Mouse (Mus musculus) B cell, adult 2 months (primary cell): ENCODE data around the gene Tmem163.

Source experiments
- DNase-seq, 2 experiments: peaks; one replicate each; pipeline ENCODE4 v3.0.0; 2022

Gene Tmem163

GRCm38 (mm10) chr1:127679498-127680133, at the start of gene Tmem163:
Gene Tmem163, minus strand, starts transcription at chr1:127679548.
- peak; percentile 81 to 84 for DNase-seq

- no peak for DNase-seq
Observed at GRCm38 (mm10) chr1:127729096-127729495, 49.7 kb upstream of the Tmem163 start, which contains the start of gene Acmsd. Gene Acmsd, plus strand, starts transcription at chr1:127729413.

- DNase-seq: no peak
Observed at GRCm38 (mm10) chr1:127723596-127723995, 44.2 kb upstream of the Tmem163 start.

GRCm38 (mm10) chr1:127718290-127718689, 38.9 kb upstream of the Tmem163 start:
- no peak for DNase-seq

GRCm38 (mm10) chr1:127716441-127716840, 37.1 kb upstream of the Tmem163 start:
- no peak for DNase-seq

- DNase-seq: no peak
Observed at GRCm38 (mm10) chr1:127706269-127706668, 26.9 kb upstream of the Tmem163 start.

- DNase-seq: no peak
Observed at GRCm38 (mm10) chr1:127702187-127702586, 22.8 kb upstream of the Tmem163 start.

GRCm38 (mm10) chr1:127696533-127696932, 17.2 kb upstream of the Tmem163 start:
- DNase-seq: peak; percentile 12 to 16

GRCm38 (mm10) chr1:127677661-127678580, 1.4 kb downstream of the Tmem163 start:
- peak; percentile 79 to 80 for DNase-seq

GRCm38 (mm10) chr1:127677131-127677631, 2.2 kb downstream of the Tmem163 start:
- DNase-seq: peak in 1 of 2 experiments; percentile 56

- peak in 1 of 2 experiments; percentile 10 for DNase-seq
Observed at GRCm38 (mm10) chr1:127676516-127677099, 2.7 kb downstream of the Tmem163 start.

GRCm38 (mm10) chr1:127676116-127676515, 3.2 kb downstream of the Tmem163 start:
- DNase-seq: no peak

- DNase-seq: no peak
Observed at GRCm38 (mm10) chr1:127675253-127675652, 4.1 kb downstream of the Tmem163 start.

- peak; percentile 48 to 50 for DNase-seq
Observed at GRCm38 (mm10) chr1:127673221-127674050, 5.9 kb downstream of the Tmem163 start.

- no peak for DNase-seq
Observed at GRCm38 (mm10) chr1:127668161-127668560, 11.2 kb downstream of the Tmem163 start.

GRCm38 (mm10) chr1:127667110-127667860, 12.1 kb downstream of the Tmem163 start:
- DNase-seq: no peak

GRCm38 (mm10) chr1:127666221-127666620, 13.1 kb downstream of the Tmem163 start:
- peak; percentile 17 to 22 for DNase-seq

GRCm38 (mm10) chr1:127662385-127663068, 16.8 kb downstream of the Tmem163 start:
- peak; percentile 40 to 46 for DNase-seq

- no peak for DNase-seq
Observed at GRCm38 (mm10) chr1:127661118-127662012, 18.0 kb downstream of the Tmem163 start.

- DNase-seq: no peak
Observed at GRCm38 (mm10) chr1:127651564-127651963, 27.8 kb downstream of the Tmem163 start.
